Mouse (Mus musculus) splenic B cell, adult 2 months (primary cell): ENCODE measurements around the gene Ola1.

ENCODE experiments used
- DNase-seq: peaks from one replicate; pipeline ENCODE4 v3.0.0-alpha.2; 2011; ENCODE audit warnings: low read depth, low spot score
- H3K27me3 ChIP-seq: 2 replicates; pipeline ENCODE4 v1.6.1; 2012; ENCODE audit warnings: mild to moderate bottlenecking, low read length, moderate library complexity, mixed read lengths; ENCODE audit not compliant: control insufficient read depth, poor library complexity, insufficient read depth, severe bottlenecking
- H3K36me3 ChIP-seq: 2 replicates; pipeline ENCODE4 v1.6.1; 2012; ENCODE audit warnings: mild to moderate bottlenecking, low read length, moderate library complexity, mixed read lengths; ENCODE audit not compliant: control insufficient read depth, poor library complexity, insufficient read depth, severe bottlenecking

Ola1 gene

GRCm38 (mm10) chr2:73096491-73096890 is 122.2 kb downstream of the Ola1 start:
- DNase-seq, result peak; percentile 24
- no peaks in the 10 kb centered on the region for H3K27me3 ChIP-seq

GRCm38 (mm10) chr2:73095300-73095699 is 123.4 kb downstream of the Ola1 start:
- no peak for DNase-seq
- no peaks in the 10 kb centered on the region for H3K36me3 ChIP-seq

More at GRCm38 (mm10) chr2:73096491-73096890, 122.2 kb downstream of the Ola1 start:
- no peaks in the 10 kb centered on the region for H3K36me3 ChIP-seq

GRCm38 (mm10) chr2:73093032-73093431 is 125.7 kb downstream of the Ola1 start:
- H3K27me3 ChIP-seq, result no peaks in the 10 kb centered on the region
- DNase-seq, result no peak
- no peaks in the 10 kb centered on the region for H3K36me3 ChIP-seq

More at GRCm38 (mm10) chr2:73095300-73095699, 123.4 kb downstream of the Ola1 start:
- H3K27me3 ChIP-seq, result no peaks in the 10 kb centered on the region

GRCm38 (mm10) chr2:73091302-73091701 is 127.4 kb downstream of the Ola1 start:
- H3K36me3 ChIP-seq, result no peaks in the 10 kb centered on the region
- no peaks in the 10 kb centered on the region for H3K27me3 ChIP-seq
- no peak for DNase-seq

- no peak for DNase-seq
- Histone ChIP-seq H3K36me3 (no peaks in the 10 kb centered on the region), H3K27me3 (no peaks in the 10 kb centered on the region)
Observed at GRCm38 (mm10) chr2:73087641-73088040, 131.1 kb downstream of the Ola1 start.

DNA sequence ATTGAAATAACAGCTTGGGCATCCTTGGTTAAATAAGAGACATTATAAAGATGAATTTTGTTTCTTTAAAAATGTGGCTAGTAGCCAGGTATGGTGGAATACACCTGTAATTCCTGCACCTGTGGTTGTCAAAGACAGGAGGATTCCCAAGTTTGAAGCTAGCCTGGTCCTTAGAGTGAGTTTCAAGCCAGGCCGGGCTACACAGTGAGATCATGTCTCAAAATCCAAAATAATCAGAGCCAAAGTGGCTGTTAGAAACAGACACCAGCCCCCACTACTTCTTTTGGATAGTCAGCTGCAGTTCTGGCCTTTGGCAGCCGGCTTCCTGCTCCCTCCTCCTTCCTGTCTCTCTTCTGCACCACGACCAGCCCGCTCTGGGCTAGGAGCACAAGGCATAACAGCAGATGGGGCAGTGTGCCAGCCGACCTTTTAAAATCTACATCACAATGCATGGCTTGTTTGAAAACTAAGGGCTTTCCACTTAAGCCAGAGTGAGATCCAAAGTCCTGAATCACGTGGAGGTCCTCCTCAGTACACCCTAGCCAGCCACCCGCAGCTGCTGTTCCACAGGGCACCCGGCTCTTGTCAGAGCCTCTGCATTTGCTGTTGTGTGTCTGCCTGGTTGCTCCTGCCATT is 132.9 kb downstream of the Ola1 start:
- DNase-seq, result no peak
- no peaks in the 10 kb centered on the region for H3K27me3 ChIP-seq
- H3K36me3 ChIP-seq, result no peaks in the 10 kb centered on the region

- Histone ChIP-seq H3K36me3 (no peaks in the 10 kb centered on the region), H3K27me3 (no peaks in the 10 kb centered on the region)
- DNase-seq, result no peak
Observed at GRCm38 (mm10) chr2:73082476-73082875, 136.2 kb downstream of the Ola1 start.

DNA sequence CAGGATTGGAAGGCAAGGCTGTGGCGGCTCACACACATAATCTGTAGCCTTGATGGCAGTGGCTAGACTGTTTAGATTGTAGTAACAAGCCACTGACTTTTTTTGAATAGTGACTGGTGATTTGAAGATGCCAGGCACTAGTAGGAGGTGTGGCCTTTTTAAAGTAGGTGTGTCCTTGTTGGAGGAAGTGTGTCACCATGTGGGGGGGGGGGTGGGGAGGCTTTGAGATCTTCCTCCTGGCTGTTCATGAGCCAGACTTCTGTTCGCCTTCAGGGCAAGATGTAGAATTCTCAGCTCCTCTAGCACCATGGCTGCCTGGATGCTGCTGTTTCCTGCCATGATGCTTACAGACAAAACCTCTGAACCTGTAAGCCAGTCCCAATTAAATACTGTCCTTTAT is 136.9 kb downstream of the Ola1 start:
- peak; percentile 39 for DNase-seq
- Histone ChIP-seq H3K36me3 (no peaks in the 10 kb centered on the region), H3K27me3 (no peaks in the 10 kb centered on the region)

GRCm38 (mm10) chr2:73080084-73080483 is 138.6 kb downstream of the Ola1 start:
- H3K36me3 ChIP-seq, result no peaks in the 10 kb centered on the region
- no peaks in the 10 kb centered on the region for H3K27me3 ChIP-seq
- peak; percentile 61 for DNase-seq

DNA sequence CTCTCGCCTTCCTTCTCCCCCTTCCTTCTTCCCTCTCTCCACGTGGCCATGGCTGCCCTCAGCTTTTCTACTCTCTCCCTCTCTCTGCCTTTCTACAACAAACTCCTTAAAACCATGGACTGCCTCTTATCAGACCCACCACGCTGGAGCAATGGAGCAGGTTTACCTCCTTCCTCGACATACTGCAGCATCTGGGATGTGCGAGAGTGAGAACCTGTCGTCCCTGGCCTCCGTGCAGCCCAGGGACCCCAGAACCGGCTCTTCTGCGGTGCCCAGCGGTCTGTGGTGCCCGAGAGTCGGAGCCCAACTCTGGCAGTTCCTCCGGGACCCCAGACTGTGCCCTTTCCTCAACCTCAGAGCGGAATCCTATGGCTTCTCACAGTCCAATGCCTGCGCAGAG is 139.4 kb downstream of the Ola1 start:
- Histone ChIP-seq H3K36me3 (no peaks in the 10 kb centered on the region), H3K27me3 (no peaks in the 10 kb centered on the region)
- DNase-seq, result no peak

DNA sequence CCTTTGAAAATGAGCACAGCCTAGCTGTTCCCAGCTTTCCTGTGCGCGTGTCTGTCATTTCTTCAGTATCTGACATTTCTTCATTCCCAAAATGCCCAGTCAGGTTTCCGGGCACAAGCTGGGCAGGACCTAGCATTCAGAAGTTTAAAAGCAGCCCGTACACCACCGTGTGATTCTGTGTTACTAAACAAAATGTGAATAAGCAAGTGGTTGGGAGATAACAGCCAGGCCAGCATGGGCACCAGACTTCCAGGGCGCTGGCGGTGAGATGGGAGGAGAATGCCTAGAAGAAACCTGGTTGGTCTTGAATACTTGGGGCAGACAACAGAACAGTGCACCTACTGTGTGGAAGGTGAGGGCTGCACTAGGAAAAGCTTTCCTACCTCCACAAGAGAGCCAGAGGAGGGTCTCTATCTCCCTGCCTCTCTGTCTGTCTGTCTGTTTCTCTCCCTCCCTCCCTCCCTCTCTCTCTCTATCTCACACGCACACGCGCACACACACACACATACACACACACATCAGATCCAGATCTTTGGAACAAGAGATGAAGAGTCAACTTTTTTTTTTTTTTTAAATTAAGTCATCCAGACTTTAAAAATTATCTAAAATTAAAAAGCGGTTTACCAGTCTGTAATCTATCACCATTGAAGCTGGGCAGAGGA is 144.8 kb downstream of the Ola1 start:
- H3K36me3 ChIP-seq, result no peaks in the 10 kb centered on the region
- DNase-seq, result no peak
- H3K27me3 ChIP-seq, result no peaks in the 10 kb centered on the region

DNA sequence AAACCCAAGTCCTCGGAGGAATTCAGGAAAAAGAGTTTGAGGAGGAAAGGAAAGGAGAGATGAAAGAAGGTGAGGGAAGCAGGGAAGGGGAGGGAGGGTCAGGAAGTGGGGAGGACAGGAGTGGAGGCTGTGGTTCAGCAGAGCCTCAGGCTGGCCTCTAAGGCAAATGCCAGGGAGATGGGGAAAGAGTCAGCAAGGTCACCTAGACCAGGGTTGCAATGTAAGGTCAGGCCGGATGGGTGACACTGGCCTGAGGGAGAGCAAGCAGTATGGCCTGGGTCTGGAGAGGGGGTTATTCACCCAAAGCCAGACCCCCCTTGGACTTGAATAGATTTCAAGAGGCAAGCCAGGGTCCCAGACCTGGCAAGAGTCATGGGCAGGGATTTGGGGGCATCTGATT is 147.5 kb downstream of the Ola1 start:
- no peaks in the 10 kb centered on the region for H3K27me3 ChIP-seq
- no peaks in the 10 kb centered on the region for H3K36me3 ChIP-seq
- no peak for DNase-seq

- no peak for DNase-seq
- no peaks in the 10 kb centered on the region for H3K27me3 ChIP-seq
- H3K36me3 ChIP-seq, result no peaks in the 10 kb centered on the region
Observed at GRCm38 (mm10) chr2:73070449-73071076, 148.2 kb downstream of the Ola1 start.

- peak; percentile 40 for DNase-seq
- Histone ChIP-seq H3K36me3 (no peaks in the 10 kb centered on the region), H3K27me3 (no peaks in the 10 kb centered on the region)
Observed at GRCm38 (mm10) chr2:73069223-73069825, 149.4 kb downstream of the Ola1 start.
